Mouse (Mus musculus) limb, embryonic 10.5 days (tissue): ENCODE results near the gene Ubqln4. TPM values are rescaled to one million over a fixed set of nuclear protein-coding genes. Genes with fewer than 3 reads are reported as not detected.

Experiments used
- DNase-seq: peaks from one replicate; pipeline ENCODE4 v3.0.0-alpha.2; 2017; ENCODE audit warnings: low spot score
- H3K27ac ChIP-seq: fragments of 300-500 bp; sonication (generic); 2 replicates; pipeline ENCODE4 v1.5.1; 2016; ENCODE audit warnings: mild to moderate bottlenecking
- H3K27me3 ChIP-seq: fragments of 300-500 bp; sonication (generic); 2 replicates; pipeline ENCODE4 v1.6.1; 2016; ENCODE audit warnings: low read depth, mild to moderate bottlenecking; ENCODE audit not compliant: poor library complexity, severe bottlenecking
- H3K36me3 ChIP-seq: fragments of 300-500 bp; sonication (generic); 2 replicates; pipeline ENCODE4 v1.6.1; 2016; ENCODE audit warnings: mild to moderate bottlenecking, moderate library complexity
- H3K4me1 ChIP-seq: fragments of 300-500 bp; sonication (generic); 2 replicates; pipeline ENCODE4 v1.6.1; 2016
- H3K4me3 ChIP-seq: fragments of 300-500 bp; sonication (generic); 2 replicates; pipeline ENCODE4 v1.5.1; 2016; ENCODE audit warnings: mild to moderate bottlenecking, moderate library complexity
- H3K9me3 ChIP-seq: fragments of 300-500 bp; sonication (generic); replicated peaks from 2 replicates; pipeline ENCODE4 v1.6.1; 2016; ENCODE audit warnings: mild to moderate bottlenecking
- WGBS: fragments of 180-500 bp; shearing (Covaris S2); methylation state at CpG from one replicate; pipeline ENCODE4 v1.1.7; 2016; 5-methylcytosine and 5-hydroxymethylcytosine counted together
- polyA plus RNA-seq: library from polyadenylated mRNA; unstranded; fragments of >200 nt; fragmentation: Nextera tagmentation; extraction: Ambion mirVana; gene quantifications from 2 replicates; pipeline ENCODE4 v1.2.1, GENCODE M21; 2016

The Ubqln4 gene
- polyA plus RNA-seq, 1 experiment from 2014 or later = 79.5 TPM

GRCm38 (mm10) chr3:88514231-88515094 lies 39.1 kb upstream of the Ubqln4 start:
- 80% methylated on average over 10 of the region's 10 CpGs for WGBS
- Histone ChIP-seq H3K4me3 (no peak overlapping the region), H3K4me1 (peaks cover 52% of the 10 kb centered on the region), H3K36me3 (no peaks in the 10 kb centered on the region), H3K27me3 (peaks cover 6% of the 10 kb centered on the region; the same call in 1 of the 2 replicates), H3K27ac (peak overlapping the region; percentile 71), H3K9me3 (no peaks in the 10 kb centered on the region)
- DNase-seq = no peak

- 98% methylated on average over 2 of the region's 2 CpGs for WGBS
Observed at GRCm38 (mm10) chr3:88515095-88515386, 38.5 kb upstream of the Ubqln4 start.

GRCm38 (mm10) chr3:88516407-88516806 lies 37.2 kb upstream of the Ubqln4 start:
- DNase-seq = no peak
- H3K4me1 ChIP-seq = peaks cover 35% of the 10 kb centered on the region
- H3K27ac ChIP-seq = no peak overlapping the region
- no peaks in the 10 kb centered on the region for H3K36me3 ChIP-seq
- peaks cover 6% of the 10 kb centered on the region; the same call in 1 of the 2 replicates for H3K27me3 ChIP-seq
- WGBS = 87% methylated on average over 2 of the region's 2 CpGs
- H3K9me3 ChIP-seq = no peaks in the 10 kb centered on the region
- no peak overlapping the region for H3K4me3 ChIP-seq

More at GRCm38 (mm10) chr3:88515095-88515386, 38.5 kb upstream of the Ubqln4 start:
- DNase-seq = no peak
- Histone ChIP-seq H3K4me1 (peaks cover 47% of the 10 kb centered on the region), H3K4me3 (no peak overlapping the region), H3K27ac (no peak overlapping the region), H3K9me3 (no peaks in the 10 kb centered on the region), H3K36me3 (no peaks in the 10 kb centered on the region), H3K27me3 (peaks cover 6% of the 10 kb centered on the region; the same call in 1 of the 2 replicates)

- no peak for DNase-seq
- Histone ChIP-seq H3K36me3 (peaks cover 14% of the 10 kb centered on the region), H3K27ac (no peak overlapping the region), H3K27me3 (peaks cover 6% of the 10 kb centered on the region; the same call in 1 of the 2 replicates), H3K4me1 (peaks cover 15% of the 10 kb centered on the region), H3K9me3 (no peaks in the 10 kb centered on the region), H3K4me3 (no peak overlapping the region)
- WGBS = 73% methylated on average over 4 of the region's 4 CpGs
Observed at GRCm38 (mm10) chr3:88518411-88518810, 35.1 kb upstream of the Ubqln4 start.

GRCm38 (mm10) chr3:88520078-88520477 lies 33.5 kb upstream of the Ubqln4 start:
- Histone ChIP-seq H3K27ac (no peak overlapping the region), H3K9me3 (no peaks in the 10 kb centered on the region), H3K4me3 (no peak overlapping the region), H3K36me3 (peaks cover 31% of the 10 kb centered on the region), H3K27me3 (peaks cover 6% of the 10 kb centered on the region; the same call in 1 of the 2 replicates), H3K4me1 (peaks cover 6% of the 10 kb centered on the region; the same call in 1 of the 2 replicates)
- WGBS = 90% methylated on average over 2 of the region's 2 CpGs
- DNase-seq = no peak

- peaks cover 37% of the 10 kb centered on the region for H3K36me3 ChIP-seq
- WGBS = 93% methylated on average over 6 of the region's 6 CpGs
- peaks cover 4% of the 10 kb centered on the region; the same call in 1 of the 2 replicates for H3K27me3 ChIP-seq
- H3K27ac ChIP-seq = no peak overlapping the region
- no peaks in the 10 kb centered on the region for H3K9me3 ChIP-seq
- no peak overlapping the region for H3K4me3 ChIP-seq
- H3K4me1 ChIP-seq = peaks cover 9% of the 10 kb centered on the region
- DNase-seq = no peak
Observed at GRCm38 (mm10) chr3:88521156-88521555, 32.4 kb upstream of the Ubqln4 start.

GRCm38 (mm10) chr3:88521803-88522331 lies 31.7 kb upstream of the Ubqln4 start:
- Histone ChIP-seq H3K4me3 (no peak overlapping the region), H3K9me3 (no peaks in the 10 kb centered on the region), H3K27me3 (no peaks in the 10 kb centered on the region), H3K4me1 (peaks cover 16% of the 10 kb centered on the region), H3K36me3 (peaks cover 37% of the 10 kb centered on the region), H3K27ac (no peak overlapping the region)
- 37% methylated on average over 9 of the region's 9 CpGs for WGBS
- peak; percentile 83 for DNase-seq

- Histone ChIP-seq H3K4me1 (peaks cover 26% of the 10 kb centered on the region), H3K4me3 (no peak overlapping the region), H3K9me3 (no peaks in the 10 kb centered on the region), H3K27me3 (no peaks in the 10 kb centered on the region), H3K27ac (no peak overlapping the region), H3K36me3 (peaks cover 42% of the 10 kb centered on the region)
- WGBS = 88% methylated on average over 8 of the region's 8 CpGs
- no peak for DNase-seq
Observed at GRCm38 (mm10) chr3:88523027-88523426, 30.5 kb upstream of the Ubqln4 start.

GRCm38 (mm10) chr3:88525021-88525420 lies 28.5 kb upstream of the Ubqln4 start:
- Histone ChIP-seq H3K36me3 (peaks cover 46% of the 10 kb centered on the region), H3K9me3 (no peaks in the 10 kb centered on the region), H3K4me3 (no peak overlapping the region), H3K27me3 (no peaks in the 10 kb centered on the region), H3K4me1 (peaks cover 41% of the 10 kb centered on the region), H3K27ac (no peak overlapping the region)
- 88% methylated on average over 5 of the region's 5 CpGs for WGBS
- DNase-seq = no peak

- 0 out of 2 replicates have a peak overlapping the region, but pooled peaks have one; percentile 20 for H3K4me3 ChIP-seq
- H3K27me3 ChIP-seq = no peaks in the 10 kb centered on the region
- H3K27ac ChIP-seq = no peak overlapping the region
- peaks cover 48% of the 10 kb centered on the region for H3K4me1 ChIP-seq
- no peaks in the 10 kb centered on the region for H3K9me3 ChIP-seq
- WGBS = 35% methylated on average over 17 of the region's 17 CpGs
- peaks cover 46% of the 10 kb centered on the region for H3K36me3 ChIP-seq
- peak; percentile 97 for DNase-seq
Observed at GRCm38 (mm10) chr3:88526157-88527131, 27.1 kb upstream of the Ubqln4 start.

GRCm38 (mm10) chr3:88527565-88527964 lies 26.0 kb upstream of the Ubqln4 start:
- Histone ChIP-seq H3K9me3 (no peaks in the 10 kb centered on the region), H3K4me3 (peak overlapping the region; percentile 33), H3K36me3 (peaks cover 40% of the 10 kb centered on the region), H3K27me3 (no peaks in the 10 kb centered on the region), H3K27ac (peak overlapping the region; percentile 72), H3K4me1 (peaks cover 48% of the 10 kb centered on the region)
- WGBS = 17% methylated on average over 8 of the region's 8 CpGs
- peak; percentile 37 for DNase-seq

- Histone ChIP-seq H3K4me1 (peaks cover 49% of the 10 kb centered on the region), H3K36me3 (peaks cover 32% of the 10 kb centered on the region), H3K4me3 (no peak overlapping the region), H3K27ac (no peak overlapping the region), H3K27me3 (no peaks in the 10 kb centered on the region), H3K9me3 (no peaks in the 10 kb centered on the region)
- no peak for DNase-seq
- 88% methylated on average over 11 of the region's 11 CpGs for WGBS
Observed at GRCm38 (mm10) chr3:88528646-88529045, 24.9 kb upstream of the Ubqln4 start.
